Mouse (Mus musculus) hindbrain, postnatal 0 days (tissue): Measurements from ENCODE around the gene Itga9. TPM values are rescaled to one million over a fixed set of nuclear protein-coding genes. Genes with fewer than 3 reads are reported as not detected.
A peak's percentile ranks its signal among the peaks of the same experiment; 100 is the strongest.

Experiments
- ATAC-seq: fragments of 200-750 bp; cut with Nextera tagmentation; 2 replicates; pipeline ENCODE4 v1.8.0; 2017; ENCODE audit warnings: mild to moderate bottlenecking, moderate TSS enrichment, moderate library complexity
- DNase-seq: peaks from one replicate; pipeline ENCODE4 v3.0.0-alpha.2; 2015; ENCODE audit warnings: low spot score
- H3K27ac ChIP-seq: fragments of 300-500 bp; sonication (generic); 2 replicates; pipeline ENCODE4 v1.5.1; 2014; ENCODE audit warnings: mild to moderate bottlenecking
- H3K27me3 ChIP-seq: fragments of 300-500 bp; sonication (generic); 2 replicates; pipeline ENCODE4 v1.6.1; 2014; ENCODE audit warnings: low read length, mixed read lengths; ENCODE audit not compliant: insufficient read depth
- H3K36me3 ChIP-seq: fragments of 300-500 bp; sonication (generic); 2 replicates; pipeline ENCODE4 v1.6.1; 2014; ENCODE audit warnings: low read length, mixed read lengths; ENCODE audit not compliant: insufficient read depth
- H3K4me1 ChIP-seq: fragments of 300-500 bp; sonication (generic); 2 replicates; pipeline ENCODE4 v1.6.1; 2014; ENCODE audit warnings: antibody characterized with exemption, low read length, mixed read lengths; ENCODE audit not compliant: insufficient read depth
- H3K4me2 ChIP-seq: fragments of 300-500 bp; sonication (generic); 2 replicates; pipeline ENCODE4 v1.6.1; 2014; ENCODE audit warnings: low read depth, mild to moderate bottlenecking, low read length, moderate library complexity, mixed read lengths
- H3K4me3 ChIP-seq: fragments of 300-500 bp; sonication (generic); 2 replicates; pipeline ENCODE4 v1.5.1; 2014; ENCODE audit warnings: low read length
- H3K9ac ChIP-seq: fragments of 300-500 bp; sonication (generic); replicated peaks from 2 replicates; pipeline ENCODE4 v1.6.1; 2014; ENCODE audit warnings: mild to moderate bottlenecking, low read length, moderate library complexity, mixed read lengths
- H3K9me3 ChIP-seq: fragments of 300-500 bp; sonication (generic); 2 replicates; pipeline ENCODE4 v1.6.1; 2016; ENCODE audit warnings: low read length, mixed read lengths
- CTCF ChIP-seq: IDR thresholded peaks from 2 replicates; pipeline ENCODE4 v1.5.1; 2016; ENCODE audit warnings: antibody characterized with exemption, control low read depth, low read depth
- WGBS: fragments of 180-500 bp; shearing (Covaris S2); extraction: QIAGEN DNeasy Blood & Tissue Kit; methylation state at CpG from one replicate; pipeline ENCODE4 v1.1.7; 2014; 5-methylcytosine and 5-hydroxymethylcytosine counted together
- polyA plus RNA-seq: library from polyadenylated mRNA; unstranded; fragments of >200 nt; fragmentation: Nextera tagmentation; extraction: Ambion mirVana; gene quantifications from 2 replicates; pipeline ENCODE4 v1.2.1, GENCODE M21; 2015
- total RNA-seq: library from RNA; depleted of rRNA; stranded (reverse); fragments of >200 nt; gene quantifications from 2 replicates; pipeline ENCODE4 v1.2.3, GENCODE M21; 2014

Gene Itga9
- total and polyA plus RNA-seq, 2 experiments from 2014 or later: 1.5 to 4.4 TPM

GRCm38 (mm10) chr9:118688921-118689451 is 82.5 kb downstream of the Itga9 start:
- H3K4me3 ChIP-seq: no peak overlapping the region
- H3K27me3 ChIP-seq: no peaks in the 10 kb centered on the region
- no peaks in the 10 kb centered on the region for H3K36me3 ChIP-seq
- H3K9me3 ChIP-seq: no peaks in the 10 kb centered on the region
- peak; percentile 62 for DNase-seq
- no peak overlapping the region for H3K27ac ChIP-seq
- H3K4me1 ChIP-seq: peaks cover 14% of the 10 kb centered on the region
- H3K4me2 ChIP-seq: no peak overlapping the region
- WGBS: 45% methylated on average over 14 of the region's 14 CpGs
- ATAC-seq: peak; percentile 37; the same call in 1 of the 2 replicates
- H3K9ac ChIP-seq: no peak overlapping the region
- TF ChIP-seq CTCF: no peak

- no peaks in the 10 kb centered on the region for H3K36me3 ChIP-seq
- no peak overlapping the region for H3K9ac ChIP-seq
- H3K27ac ChIP-seq: no peak overlapping the region
- H3K27me3 ChIP-seq: no peaks in the 10 kb centered on the region
- peak; percentile 80 for DNase-seq
- H3K4me1 ChIP-seq: peaks cover 18% of the 10 kb centered on the region
- peak; percentile 78 for ATAC-seq
- WGBS: 60% methylated on average over 11 of the region's 11 CpGs
- no peaks in the 10 kb centered on the region for H3K9me3 ChIP-seq
- no peak overlapping the region for H3K4me3 ChIP-seq
- TF ChIP-seq CTCF: no peak
- H3K4me2 ChIP-seq: no peak overlapping the region
Measured at GRCm38 (mm10) chr9:118693256-118693655, 86.8 kb downstream of the Itga9 start.

- DNase-seq (no peak), ATAC-seq (peak; percentile 79)
- no peak for TF ChIP-seq CTCF
- no peak overlapping the region for H3K4me3 ChIP-seq
- no peaks in the 10 kb centered on the region for H3K27me3 ChIP-seq
- H3K4me1 ChIP-seq: peaks cover 9% of the 10 kb centered on the region; the same call in 1 of the 2 replicates
- H3K9ac ChIP-seq: no peak overlapping the region
- no peak overlapping the region for H3K4me2 ChIP-seq
- no peaks in the 10 kb centered on the region for H3K9me3 ChIP-seq
- H3K27ac ChIP-seq: no peak overlapping the region
- 56% methylated on average over 8 of the region's 8 CpGs for WGBS
- H3K36me3 ChIP-seq: no peaks in the 10 kb centered on the region
Measured at GRCm38 (mm10) chr9:118694420-118694825, 87.9 kb downstream of the Itga9 start.

GRCm38 (mm10) chr9:118698191-118698590 is 91.7 kb downstream of the Itga9 start:
- no peaks in the 10 kb centered on the region for H3K36me3 ChIP-seq
- H3K27me3 ChIP-seq: no peaks in the 10 kb centered on the region
- H3K4me1 ChIP-seq: peaks cover 9% of the 10 kb centered on the region; the same call in 1 of the 2 replicates
- H3K9me3 ChIP-seq: no peaks in the 10 kb centered on the region
- H3K9ac ChIP-seq: no peak overlapping the region
- H3K4me3 ChIP-seq: no peak overlapping the region
- no peak overlapping the region for H3K4me2 ChIP-seq
- no peak for ATAC-seq
- H3K27ac ChIP-seq: no peak overlapping the region
- 68% methylated on average over 8 of the region's 8 CpGs for WGBS
- DNase-seq: no peak
- TF ChIP-seq CTCF: no peak

- WGBS: 81% methylated on average over 4 of the region's 4 CpGs
- ATAC-seq (no peak), DNase-seq (no peak)
- no peak overlapping the region for H3K4me2 ChIP-seq
- H3K4me1 ChIP-seq: peaks cover 4% of the 10 kb centered on the region; the same call in 1 of the 2 replicates
- H3K27me3 ChIP-seq: no peaks in the 10 kb centered on the region
- no peak overlapping the region for H3K9ac ChIP-seq
- no peaks in the 10 kb centered on the region for H3K9me3 ChIP-seq
- no peak for TF ChIP-seq CTCF
- H3K27ac ChIP-seq: no peak overlapping the region
- no peaks in the 10 kb centered on the region for H3K36me3 ChIP-seq
- H3K4me3 ChIP-seq: no peak overlapping the region
Measured at GRCm38 (mm10) chr9:118699716-118700115, 93.2 kb downstream of the Itga9 start.

GRCm38 (mm10) chr9:118700889-118701288 is 94.4 kb downstream of the Itga9 start:
- DNase-seq (no peak), ATAC-seq (no peak)
- Histone ChIP-seq H3K36me3 (no peaks in the 10 kb centered on the region), H3K4me2 (no peak overlapping the region), H3K4me3 (no peak overlapping the region), H3K9me3 (no peaks in the 10 kb centered on the region), H3K4me1 (no peaks in the 10 kb centered on the region), H3K27ac (no peak overlapping the region), H3K27me3 (no peaks in the 10 kb centered on the region), H3K9ac (no peak overlapping the region)
- TF ChIP-seq CTCF: no peak
- 61% methylated on average over 12 of the region's 12 CpGs for WGBS

- Histone ChIP-seq H3K4me3 (no peak overlapping the region), H3K9me3 (no peaks in the 10 kb centered on the region), H3K9ac (no peak overlapping the region), H3K27me3 (no peaks in the 10 kb centered on the region), H3K4me2 (no peak overlapping the region), H3K4me1 (no peaks in the 10 kb centered on the region), H3K27ac (no peak overlapping the region), H3K36me3 (no peaks in the 10 kb centered on the region)
- no peak for ATAC-seq
- whole genome bisulfite sequencing: 79% methylated on average over 2 of the region's 2 CpGs
- TF ChIP-seq CTCF: no peak
- DNase-seq: no peak
Measured at GRCm38 (mm10) chr9:118701791-118702190, 95.3 kb downstream of the Itga9 start.
